Mouse (Mus musculus): Measurements from ENCODE around the gene Cdkn1c.

DNA sequence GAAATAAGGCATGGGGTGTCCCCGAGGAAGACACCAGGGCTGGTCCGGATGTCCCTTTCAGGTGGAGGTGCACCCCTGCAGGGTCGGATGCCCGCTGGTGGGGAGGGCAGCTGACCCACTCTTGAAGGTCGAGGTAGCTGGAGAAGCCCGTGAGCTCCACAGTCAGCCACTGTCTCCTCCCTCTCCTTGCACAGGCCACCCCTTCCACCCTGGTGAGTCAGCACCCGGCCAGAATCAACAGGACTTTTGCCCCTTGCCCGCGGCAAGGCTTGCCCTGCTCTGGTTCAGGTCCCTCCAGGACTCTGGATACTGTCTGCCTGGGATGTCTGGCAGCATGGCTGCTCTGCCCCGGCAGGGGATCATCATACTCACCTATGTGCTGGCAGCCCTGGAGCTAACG, 15.0 kb upstream of the Cdkn1c start:
- TF ChIP-seq CTCF (IDR thresholded peaks at IDR 0.05 in 2 of 3, conservative IDR thresholded peaks at IDR 0.05 in 1 of 3; ENCODE audit: control insufficient read depth in 1 of 3, insufficient read depth in 1 of 3, low read depth in 2 of 3, low read length in 3 of 3, poor library complexity in 1 of 3, severe bottlenecking in 1 of 3), result no peak
- TF ChIP-seq HCFC1 (IDR thresholded peaks at IDR 0.05; ENCODE audit: low read depth, low read length), result no peak
- TF ChIP-seq EP300 (IDR thresholded peaks at IDR 0.05; ENCODE audit: low read depth in 1 of 2, low read length in 2 of 2), result no peak
- TF ChIP-seq USF2 (IDR thresholded peaks at IDR 0.05; ENCODE audit: borderline replicate concordance in 1 of 2, insufficient read depth in 1 of 2, low read depth in 1 of 2, low read length in 2 of 2), result no peak
- TF ChIP-seq E2F4 (IDR thresholded peaks at IDR 0.05; ENCODE audit: borderline replicate concordance, low read depth, low read length), result no peak
- TF ChIP-seq MXI1 (IDR thresholded peaks at IDR 0.05; ENCODE audit: low read depth, low read length), result no peak
- TF ChIP-seq POLR2A (IDR thresholded peaks at IDR 0.05; ENCODE audit: control insufficient read depth in 1 of 2, insufficient read depth in 1 of 2, low read depth in 1 of 2, low read length in 2 of 2, poor library complexity in 1 of 2), result no peak
- no peak for TF ChIP-seq USF1 (IDR thresholded peaks at IDR 0.05; ENCODE audit: low read depth, low read length)
- TF ChIP-seq MAZ (IDR thresholded peaks at IDR 0.05; ENCODE audit: low read depth, low read length), result no peak
- no peak for TF ChIP-seq ZMIZ1 (IDR thresholded peaks at IDR 0.05; ENCODE audit: low read depth, low read length)
- no peak for TF ChIP-seq POLR2AphosphoS5 (IDR thresholded peaks at IDR 0.05; ENCODE audit: borderline replicate concordance, low read depth, low read length)
- TF ChIP-seq SIN3A (IDR thresholded peaks at IDR 0.05; ENCODE audit: low read length), result no peak

All from MEL (cell line).